ENCODE assay signal across 25 mouse cellular contexts in the genomic region with DNA sequence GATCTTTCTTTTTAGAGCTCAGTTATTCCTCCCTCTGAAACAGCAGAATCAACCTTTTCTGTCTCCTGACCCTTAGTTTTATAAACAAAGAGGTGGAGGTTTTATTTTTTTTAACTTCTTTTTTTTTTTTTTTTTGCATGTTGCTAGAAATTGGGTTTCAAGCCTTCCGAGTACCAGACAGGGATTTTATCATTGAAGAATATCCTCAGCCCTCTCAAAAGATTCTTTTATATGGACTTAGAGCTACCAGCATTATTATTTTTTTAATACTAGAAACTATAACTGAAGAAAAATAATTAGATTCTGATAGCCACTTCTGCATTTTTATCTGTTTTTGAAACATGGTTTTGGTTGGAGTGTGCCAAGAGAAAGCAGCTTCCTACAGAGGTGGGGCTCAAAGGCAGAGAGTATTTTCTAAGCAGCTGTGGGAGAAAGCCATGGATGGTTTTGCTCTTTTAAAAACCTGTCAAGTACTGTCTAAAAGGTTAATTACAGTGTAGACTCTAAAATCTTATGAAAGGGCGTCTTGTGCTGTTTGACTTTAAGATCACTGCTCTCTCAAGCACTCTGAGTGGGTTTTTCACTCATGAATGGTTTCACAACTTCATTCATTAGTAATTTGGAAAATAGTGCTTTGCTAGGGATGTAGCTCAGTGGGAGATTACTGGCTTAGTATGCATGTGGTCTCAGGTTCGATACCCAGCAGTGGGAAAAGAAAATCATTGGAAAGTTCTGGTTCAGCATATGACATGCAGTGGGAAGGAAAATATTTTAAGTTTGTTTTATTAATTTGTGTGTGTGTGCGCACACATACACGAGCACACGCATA.
"Had no signal": no experiment of that assay in that cellular context is flagged by ENCODE, and none has a peak within 500 bp of the region (broad histone marks: within the 10 kb centered on the region; RNA-seq: fewer than 3 reads in every experiment).

No protein-coding gene starts in this region.

- H3K4me2 ChIP-seq: heart, embryonic 11.5 days; heart, embryonic 13.5 days; heart, embryonic 15.5 days; hindbrain, embryonic 13.5 days; hindbrain, embryonic 15.5 days; limb, embryonic 12.5 days; limb, embryonic 15.5 days; liver, embryonic 12.5 days had no signal

- H3K27me3 ChIP-seq: heart, embryonic 15.5 days; hindbrain, embryonic 15.5 days; limb, embryonic 12.5 days; limb, embryonic 15.5 days; liver, embryonic 12.5 days had no signal

- H3K9me3 ChIP-seq: heart, embryonic 13.5 days; heart, embryonic 15.5 days; hindbrain, embryonic 13.5 days; hindbrain, embryonic 15.5 days; limb, embryonic 12.5 days; limb, embryonic 15.5 days; liver, embryonic 12.5 days had no signal

- H3K27ac ChIP-seq: heart, adult 2 months; heart, embryonic 13.5 days; heart, embryonic 15.5 days; hindbrain, embryonic 13.5 days; hindbrain, embryonic 15.5 days; hindbrain, postnatal 0 days; limb, embryonic 12.5 days; liver, embryonic 12.5 days; liver, embryonic 14.5 days had no signal

- H3K36me3 ChIP-seq: heart, embryonic 13.5 days; heart, embryonic 15.5 days; hindbrain, embryonic 13.5 days; hindbrain, embryonic 15.5 days; limb, embryonic 12.5 days; limb, embryonic 15.5 days; liver, embryonic 12.5 days had no signal

- ATAC-seq: hindbrain, postnatal 0 days; intestine, embryonic 16.5 days; liver, embryonic 12.5 days had no signal

- H3K4me3 ChIP-seq: heart, adult 2 months; heart, embryonic 13.5 days; heart, embryonic 15.5 days; hindbrain, embryonic 13.5 days; hindbrain, embryonic 15.5 days; limb, embryonic 12.5 days; limb, embryonic 15.5 days; liver, embryonic 12.5 days had no signal

- DNase-seq: gastrocnemius, postnatal 14 days; gastrocnemius, postnatal 36 days; heart, adult 11 months; heart, adult 2 months; heart, postnatal 14 days; heart, postnatal 36 days; kidney, adult 11 months; kidney, adult 2 months; kidney, adult 9 months; kidney, postnatal 10 days; kidney, postnatal 36 days; layer of hippocampus, adult 9-11 months; layer of hippocampus, postnatal 36 days; left cerebral cortex, postnatal 4 days had no signal

- H3K4me1 ChIP-seq: heart, embryonic 13.5 days; heart, embryonic 15.5 days; hindbrain, embryonic 13.5 days; hindbrain, embryonic 15.5 days had no signal

- H3K9ac ChIP-seq: heart, embryonic 13.5 days; heart, embryonic 15.5 days; hindbrain, embryonic 13.5 days; hindbrain, embryonic 15.5 days; limb, embryonic 12.5 days; limb, embryonic 15.5 days; liver, embryonic 12.5 days; liver, embryonic 14.5 days had no signal
